Mouse (Mus musculus) embryonic facial prominence, embryonic 13.5 days (tissue): ENCODE results near the gene Mex3d. TPM values are rescaled to one million over a fixed set of nuclear protein-coding genes. Genes with fewer than 3 reads are reported as not detected.

Source experiments
- ATAC-seq: fragments of 200-750 bp; cut with Nextera tagmentation; 2 replicates; pipeline ENCODE4 v1.8.0; 2017; ENCODE audit warnings: low read depth; ENCODE audit not compliant: insufficient number of reproducible peaks, insufficient read depth, low FRiP score, low TSS enrichment
- H3K27ac ChIP-seq: fragments of 300-500 bp; sonication (generic); 2 replicates; pipeline ENCODE4 v1.5.1; 2015; ENCODE audit warnings: moderate library complexity, mild to moderate bottlenecking, inconsistent platforms
- H3K27me3 ChIP-seq: fragments of 300-500 bp; sonication (generic); 2 replicates; pipeline ENCODE4 v1.6.1; 2015; ENCODE audit warnings: mild to moderate bottlenecking, inconsistent platforms
- H3K36me3 ChIP-seq: fragments of 300-500 bp; sonication (generic); 2 replicates; pipeline ENCODE4 v1.6.1; 2015; ENCODE audit warnings: mild to moderate bottlenecking, inconsistent platforms
- H3K4me1 ChIP-seq: fragments of 300-500 bp; sonication (generic); 2 replicates; pipeline ENCODE4 v1.6.1; 2015; ENCODE audit warnings: inconsistent platforms
- H3K4me2 ChIP-seq: fragments of 300-500 bp; sonication (generic); 2 replicates; pipeline ENCODE4 v1.6.1; 2015; ENCODE audit warnings: moderate library complexity, mild to moderate bottlenecking, inconsistent platforms
- H3K4me3 ChIP-seq: fragments of 300-500 bp; sonication (generic); 2 replicates; pipeline ENCODE4 v1.5.1; 2015; ENCODE audit warnings: mild to moderate bottlenecking, inconsistent platforms
- H3K9ac ChIP-seq: fragments of 300-500 bp; sonication (generic); 2 replicates; pipeline ENCODE4 v1.6.1; 2015; ENCODE audit warnings: mild to moderate bottlenecking, inconsistent platforms
- H3K9me3 ChIP-seq: fragments of 300-500 bp; sonication (generic); 2 replicates; pipeline ENCODE4 v1.6.1; 2016; ENCODE audit warnings: inconsistent platforms
- WGBS: fragments of 180-500 bp; shearing (Covaris S2); methylation state at CpG from one replicate; pipeline ENCODE4 v1.1.7; 2015; ENCODE audit warnings: mixed read lengths; 5-methylcytosine and 5-hydroxymethylcytosine counted together
- polyA plus RNA-seq: library from polyadenylated mRNA; unstranded; fragments of >200 nt; fragmentation: Nextera tagmentation; extraction: Ambion mirVana; gene quantifications from 2 replicates; pipeline ENCODE4 v1.2.1, GENCODE M21; 2015

Gene Mex3d
- polyA plus RNA-seq, 1 experiment from 2014 or later = 10.4 TPM

DNA sequence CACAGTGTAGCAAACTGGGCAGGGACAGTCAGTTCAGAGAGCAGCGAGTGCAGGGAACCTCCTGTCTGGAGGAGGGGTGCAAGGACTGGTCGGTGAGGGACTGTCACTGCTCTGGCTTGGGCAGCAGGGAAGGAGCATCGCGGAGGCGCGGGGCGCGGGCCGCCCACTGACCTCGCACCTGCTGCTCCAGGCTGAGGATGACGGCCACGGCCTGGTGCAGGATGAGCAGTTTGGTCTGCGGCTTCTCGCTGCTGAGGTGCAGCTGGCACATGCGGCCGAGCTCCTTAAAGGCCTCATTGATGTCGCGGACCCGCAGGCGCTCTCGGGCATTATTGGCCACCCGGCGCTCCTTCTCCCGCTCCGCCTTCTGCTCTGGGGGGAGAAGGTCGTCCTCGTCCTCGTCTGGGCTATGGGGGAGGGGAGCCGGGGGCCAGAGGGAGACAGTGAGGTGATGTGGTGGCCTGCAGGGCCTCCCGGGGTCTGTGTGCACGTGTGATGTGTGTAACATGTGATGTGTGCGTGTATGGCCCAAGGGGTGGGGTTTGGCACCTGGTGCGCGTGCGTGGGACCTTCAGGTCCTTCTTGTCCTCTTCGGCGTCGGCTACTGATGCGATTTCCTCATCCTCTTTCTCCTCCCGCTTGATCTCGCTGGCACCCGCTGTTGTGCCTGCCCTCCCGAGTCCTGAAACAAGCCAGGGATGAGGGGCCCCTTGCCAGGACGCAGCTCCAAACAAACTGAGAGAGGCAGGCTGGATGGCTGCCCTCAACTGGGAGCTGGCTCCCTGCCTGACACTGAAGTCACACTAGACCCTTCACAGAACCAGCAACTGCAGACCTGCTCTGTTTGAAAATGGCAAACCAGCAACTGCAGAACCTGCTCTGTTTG, 25.4 kb upstream of the Mex3d start:
- H3K9ac ChIP-seq = no peak overlapping the region
- H3K36me3 ChIP-seq = peaks cover 96% of the 10 kb centered on the region
- H3K4me3 ChIP-seq = no peak overlapping the region
- H3K4me1 ChIP-seq = peaks cover 8% of the 10 kb centered on the region
- 86% methylated on average over 44 of the region's 44 CpGs for WGBS
- H3K27me3 ChIP-seq = no peaks in the 10 kb centered on the region
- no peaks in the 10 kb centered on the region for H3K9me3 ChIP-seq
- no peak for ATAC-seq
- no peak overlapping the region for H3K4me2 ChIP-seq
- H3K27ac ChIP-seq = no peak overlapping the region

DNA sequence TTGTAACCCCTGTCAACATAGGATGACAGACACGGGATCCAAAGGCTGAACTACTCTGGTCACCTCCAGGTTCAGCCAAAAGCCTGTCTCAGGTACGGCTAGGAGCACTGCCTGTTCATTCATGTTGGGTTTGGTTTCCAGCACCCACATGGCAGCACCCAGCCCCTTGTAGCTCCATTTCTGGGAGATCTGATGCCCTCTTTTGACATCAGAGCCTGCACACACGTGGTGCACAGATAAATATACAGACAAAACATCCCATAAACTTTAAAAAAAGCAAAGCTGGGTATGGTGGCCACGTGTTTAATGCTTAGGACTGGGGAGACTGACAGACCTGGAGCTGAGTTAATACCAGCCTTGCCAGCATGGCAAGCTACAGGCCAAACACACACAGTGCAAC, 20.5 kb upstream of the Mex3d start:
- Histone ChIP-seq H3K4me3 (no peak overlapping the region), H3K4me1 (peaks cover 33% of the 10 kb centered on the region), H3K36me3 (peaks cover 66% of the 10 kb centered on the region), H3K4me2 (peak overlapping the region; percentile 94; the same call in 1 of the 2 replicates), H3K9me3 (no peaks in the 10 kb centered on the region), H3K27me3 (no peaks in the 10 kb centered on the region), H3K27ac (no peak overlapping the region), H3K9ac (peak overlapping the region; percentile 94; the same call in 1 of the 2 replicates)
- WGBS = 43% methylated on average over 4 of the region's 4 CpGs
- no peak for ATAC-seq

DNA sequence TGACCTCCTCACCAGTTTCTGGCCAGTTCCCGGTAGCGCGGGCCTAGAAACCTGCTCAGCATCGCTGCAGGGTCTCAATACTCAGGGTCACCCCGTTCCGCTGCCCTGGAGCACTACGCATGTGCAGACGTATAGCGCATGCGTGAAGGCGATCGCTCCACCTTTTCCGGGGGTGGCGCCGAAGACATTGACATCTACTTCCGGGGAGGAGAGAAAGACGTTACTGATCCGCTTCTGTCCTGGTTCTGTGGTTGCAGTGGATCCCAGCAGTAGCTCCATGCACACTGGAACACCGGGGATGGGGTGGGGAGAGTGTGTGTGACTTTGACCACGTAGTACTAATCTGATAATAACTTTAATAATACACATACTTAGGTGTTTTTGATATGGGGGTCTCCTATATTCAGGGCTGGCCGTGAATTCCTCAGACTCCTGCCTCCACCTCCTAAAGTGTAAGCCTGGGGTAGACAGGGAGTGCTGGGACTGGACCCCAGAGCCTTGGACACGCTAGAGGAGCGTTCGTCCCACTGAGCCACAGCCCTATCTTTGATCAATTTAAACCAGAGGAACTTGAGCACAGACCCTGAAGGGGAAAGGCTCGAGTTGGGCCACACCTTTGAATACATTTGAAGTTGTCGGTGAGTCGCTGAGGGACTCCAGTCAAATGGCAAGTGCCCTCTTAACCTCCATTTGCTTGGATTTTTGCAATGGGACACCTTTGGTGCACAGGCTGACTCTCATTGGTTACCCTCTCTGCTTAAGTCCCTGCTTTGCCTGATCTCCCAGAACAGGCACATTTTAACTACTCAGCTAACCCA, 19.4 kb upstream of the Mex3d start, which contains the start of gene Uqcr11:
TSS of gene Uqcr11 (minus strand) at position 147 of the 818 bp plus-strand sequence.
- peak within 1 kb of the TSS; percentile 95 for H3K4me3 ChIP-seq
- ATAC-seq = peak; percentile 61
- H3K27me3 ChIP-seq = no peaks in the 10 kb centered on the region
- peaks cover 33% of the 10 kb centered on the region for H3K4me1 ChIP-seq
- peak within 1 kb of the TSS; percentile 94 for H3K9ac ChIP-seq
- peak within 1 kb of the TSS; percentile 86 for H3K27ac ChIP-seq
- no peaks in the 10 kb centered on the region for H3K9me3 ChIP-seq
- peak within 1 kb of the TSS; percentile 94 for H3K4me2 ChIP-seq
- 1% methylated on average over 27 of the region's 27 CpGs for WGBS
- H3K36me3 ChIP-seq = peaks cover 66% of the 10 kb centered on the region

DNA sequence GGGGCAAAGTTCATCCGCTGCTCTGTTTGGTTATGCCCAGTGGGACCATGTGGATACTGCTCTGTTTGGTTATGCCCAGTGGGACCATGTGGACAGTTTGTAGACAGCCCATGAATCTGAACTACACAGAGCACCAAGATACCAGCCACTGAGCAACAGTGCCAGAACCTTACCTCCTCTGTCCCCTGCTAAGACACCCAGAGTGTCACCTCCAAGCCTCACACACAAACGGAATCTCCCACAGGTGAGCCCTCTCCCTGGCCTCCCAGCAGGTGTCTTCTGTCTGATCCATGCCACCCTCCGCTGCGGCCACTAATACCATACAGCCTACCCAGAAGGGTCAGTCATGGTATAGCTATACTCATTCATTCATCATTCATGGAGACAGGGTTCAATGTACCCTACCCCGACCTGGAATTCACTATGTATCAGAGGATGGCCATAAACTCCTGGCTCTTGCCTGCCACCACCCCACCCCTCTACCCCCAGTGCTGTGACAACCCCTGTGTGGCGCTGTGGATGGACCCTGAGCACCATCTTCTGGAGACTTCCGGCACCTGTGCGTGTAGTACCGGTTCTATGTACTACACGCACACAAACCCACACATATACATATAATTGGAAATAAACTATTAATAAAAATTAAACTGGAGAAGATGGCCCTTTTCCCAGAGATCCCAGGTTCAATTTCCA, 18.2 kb upstream of the Mex3d start:
- Histone ChIP-seq H3K36me3 (peaks cover 63% of the 10 kb centered on the region), H3K4me2 (peak overlapping the region; percentile 94), H3K9me3 (no peaks in the 10 kb centered on the region), H3K27ac (no peak overlapping the region), H3K4me1 (peaks cover 31% of the 10 kb centered on the region), H3K4me3 (peak overlapping the region; percentile 95), H3K9ac (peak overlapping the region; percentile 94), H3K27me3 (no peaks in the 10 kb centered on the region)
- ATAC-seq = no peak
- 55% methylated on average over 10 of the region's 10 CpGs for WGBS

DNA sequence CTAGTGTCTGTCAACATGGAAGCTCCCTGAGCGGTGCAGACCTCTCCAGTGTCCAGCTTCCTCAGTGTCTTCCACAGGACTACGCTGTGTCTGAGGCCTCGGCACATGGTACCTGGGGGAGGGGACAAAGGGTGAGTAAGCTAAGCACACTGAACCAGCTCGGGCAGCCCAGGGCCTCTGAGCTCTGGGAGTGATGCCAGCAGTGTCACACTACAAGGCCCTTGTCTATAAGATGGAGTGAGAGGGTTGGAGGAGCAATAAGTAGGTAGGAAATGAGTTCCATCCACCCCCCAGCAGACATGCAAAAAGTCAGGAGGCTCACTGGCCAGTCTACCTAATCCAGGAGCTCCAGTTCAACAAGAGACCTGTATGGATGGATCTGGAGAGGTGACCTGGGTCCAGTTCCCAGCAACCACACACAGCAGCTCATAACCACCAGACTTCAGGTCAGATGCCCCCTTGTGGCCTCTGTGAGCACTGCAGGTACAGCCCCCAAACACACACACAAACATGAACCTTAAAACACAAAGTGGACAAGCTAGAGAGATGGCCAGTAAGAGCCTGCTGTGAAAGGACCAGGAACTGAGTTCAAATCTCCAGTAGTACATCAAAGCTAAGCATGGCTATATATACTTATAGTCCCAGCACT, 15.7 kb upstream of the Mex3d start:
- H3K27me3 ChIP-seq = no peaks in the 10 kb centered on the region
- H3K4me2 ChIP-seq = no peak overlapping the region
- peaks cover 38% of the 10 kb centered on the region for H3K4me1 ChIP-seq
- H3K36me3 ChIP-seq = peaks cover 39% of the 10 kb centered on the region
- 93% methylated on average over 4 of the region's 4 CpGs for WGBS
- no peak overlapping the region for H3K4me3 ChIP-seq
- H3K9ac ChIP-seq = no peak overlapping the region
- ATAC-seq = no peak
- no peaks in the 10 kb centered on the region for H3K9me3 ChIP-seq
- no peak overlapping the region for H3K27ac ChIP-seq

DNA sequence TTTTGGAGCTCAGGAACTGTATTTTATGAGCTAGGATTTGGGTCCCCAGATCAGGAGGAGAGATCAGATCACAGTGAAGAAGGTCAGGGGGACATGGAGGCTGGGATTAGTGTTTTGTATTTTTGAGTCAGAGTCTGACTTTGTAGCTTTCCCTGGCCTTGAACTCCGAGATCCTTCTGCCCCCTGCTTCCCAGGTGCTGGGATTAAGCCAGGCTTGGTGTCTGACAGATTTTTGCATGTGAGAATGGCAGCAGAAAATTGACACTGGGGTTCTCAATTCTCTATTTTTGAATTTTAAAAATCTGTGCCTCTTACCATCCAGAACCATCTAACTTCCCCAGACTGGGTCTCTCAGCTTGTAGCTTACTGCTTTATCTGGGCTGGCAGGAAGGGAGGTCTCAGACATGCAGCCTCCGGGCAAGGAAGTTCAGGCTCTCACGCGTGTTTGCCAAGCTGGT, 13.3 kb upstream of the Mex3d start:
- Histone ChIP-seq H3K9me3 (no peaks in the 10 kb centered on the region), H3K4me2 (peak overlapping the region; percentile 79), H3K4me1 (peaks cover 35% of the 10 kb centered on the region), H3K36me3 (peaks cover 58% of the 10 kb centered on the region), H3K4me3 (peak overlapping the region; percentile 70; the same call in 1 of the 2 replicates), H3K27me3 (no peaks in the 10 kb centered on the region), H3K27ac (peak overlapping the region; percentile 90), H3K9ac (peak overlapping the region; percentile 74)
- WGBS = 74% methylated on average over 4 of the region's 4 CpGs
- no peak for ATAC-seq

DNA sequence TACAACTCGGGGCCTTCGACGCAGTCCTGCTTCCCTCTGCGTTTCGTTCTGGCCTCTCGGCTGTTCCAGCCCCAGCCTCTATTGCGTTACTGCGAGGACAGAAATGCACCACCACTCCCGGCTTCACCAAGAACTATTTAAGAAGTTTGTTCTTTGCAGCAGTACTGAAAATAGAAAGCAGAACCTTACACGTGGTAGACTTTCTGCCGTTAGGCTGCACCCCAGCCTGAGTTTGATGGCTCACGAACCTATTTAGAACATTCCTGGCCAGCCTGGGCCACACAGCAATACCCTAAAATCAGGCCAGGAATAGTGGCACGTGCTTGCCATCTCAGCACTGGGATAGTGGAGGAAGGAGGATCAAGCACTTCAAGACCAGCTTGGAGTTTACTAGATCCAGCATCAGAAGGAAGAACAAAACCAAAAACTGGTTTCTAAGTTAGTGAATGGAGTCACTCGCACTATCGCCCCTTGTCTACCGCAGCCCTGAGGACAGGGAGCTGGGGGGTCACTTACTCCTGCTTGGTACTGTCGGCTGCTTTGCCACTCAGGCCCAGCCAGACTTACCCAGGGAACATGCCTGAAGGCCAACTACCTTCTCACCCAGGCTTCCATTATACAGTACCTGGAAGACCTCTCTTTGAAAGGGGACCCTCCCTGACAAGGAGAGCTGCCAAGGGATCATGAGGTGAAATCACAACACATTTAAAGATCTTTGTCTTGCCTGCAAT, 12.7 kb upstream of the Mex3d start:
- Histone ChIP-seq H3K4me1 (peaks cover 29% of the 10 kb centered on the region), H3K27me3 (no peaks in the 10 kb centered on the region), H3K36me3 (peaks cover 64% of the 10 kb centered on the region), H3K9me3 (no peaks in the 10 kb centered on the region), H3K9ac (peak overlapping the region; percentile 74), H3K27ac (peak overlapping the region; percentile 90), H3K4me3 (peak overlapping the region; percentile 70), H3K4me2 (peak overlapping the region; percentile 79)
- ATAC-seq = no peak
- 13% methylated on average over 17 of the region's 17 CpGs for WGBS

DNA sequence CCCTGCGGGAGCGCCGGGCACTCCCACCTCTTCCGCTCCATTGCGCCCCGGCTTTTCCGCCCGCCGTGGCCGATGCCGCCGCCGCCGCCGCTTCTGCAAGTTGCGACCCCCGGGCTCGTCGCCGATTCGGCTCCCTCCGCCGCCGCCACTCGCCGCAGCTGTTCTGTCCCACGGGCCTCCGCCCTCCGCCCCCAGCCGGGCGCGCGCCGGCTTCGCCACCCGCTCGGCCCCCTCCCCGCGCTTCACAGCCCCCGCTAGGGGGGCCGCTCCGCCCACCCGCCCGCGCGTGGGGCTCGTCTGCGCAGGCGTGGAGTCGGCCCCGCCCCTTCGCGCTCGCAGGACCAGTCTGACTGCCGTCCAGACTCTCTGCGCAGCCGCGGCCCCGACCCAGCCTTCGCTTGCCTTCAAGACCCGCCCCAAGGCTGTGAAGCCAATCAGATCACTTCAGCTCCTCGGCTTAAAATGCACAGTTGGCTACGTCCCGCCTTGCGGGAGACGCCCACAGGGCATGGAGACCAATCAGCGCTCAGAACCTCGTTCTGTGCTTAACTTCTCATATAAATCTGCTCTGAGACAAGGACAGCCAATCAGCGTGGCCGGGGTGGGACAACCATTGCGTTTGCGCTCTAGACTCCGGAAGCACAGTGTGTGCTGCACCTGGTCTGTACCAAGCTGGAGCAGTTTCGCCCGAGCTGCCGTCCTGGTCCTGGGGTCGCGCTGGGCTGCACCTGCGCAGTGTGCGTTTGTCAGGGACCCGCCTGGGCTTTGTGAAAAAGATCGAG, 11.9 kb upstream of the Mex3d start, which contains the start of gene Mbd3:
TSS of gene Mbd3 (minus strand) at position 360 of the 782 bp plus-strand sequence.
- Histone ChIP-seq H3K36me3 (peaks cover 67% of the 10 kb centered on the region), H3K4me3 (peak within 1 kb of the TSS; percentile 70), H3K27me3 (no peaks in the 10 kb centered on the region), H3K4me2 (peak within 1 kb of the TSS; percentile 79), H3K9ac (peak within 1 kb of the TSS; percentile 96), H3K9me3 (no peaks in the 10 kb centered on the region), H3K27ac (peak within 1 kb of the TSS; percentile 99), H3K4me1 (peaks cover 25% of the 10 kb centered on the region)
- 0% methylated on average over 72 of the region's 82 CpGs for WGBS
- peak; percentile 95 for ATAC-seq

DNA sequence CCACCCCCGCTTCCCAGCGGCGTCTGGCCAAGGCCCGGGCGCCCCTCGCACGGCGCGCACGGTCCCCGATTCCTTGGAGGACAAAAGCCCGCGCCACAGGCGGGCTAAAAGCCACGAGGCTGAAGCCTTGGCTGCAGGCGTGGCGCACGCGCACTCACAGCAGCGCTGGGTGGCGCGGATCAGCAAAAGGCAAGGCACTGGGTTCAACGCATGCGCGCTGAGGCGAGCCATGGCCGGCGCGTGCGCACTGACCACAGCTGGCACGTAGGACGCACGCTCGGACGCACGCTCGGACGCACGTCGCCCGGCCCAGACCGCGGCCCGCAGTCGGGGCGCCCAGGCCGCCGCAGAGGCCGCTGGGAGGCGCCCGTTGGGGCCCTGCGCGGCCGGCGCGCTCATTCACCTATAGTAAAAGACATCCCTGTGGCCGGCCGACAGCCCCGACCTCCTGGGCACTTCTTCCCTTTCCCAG, 11.3 kb upstream of the Mex3d start:
- Histone ChIP-seq H3K27me3 (no peaks in the 10 kb centered on the region), H3K9ac (peak overlapping the region; percentile 96), H3K4me2 (peak overlapping the region; percentile 79), H3K4me1 (peaks cover 25% of the 10 kb centered on the region), H3K9me3 (no peaks in the 10 kb centered on the region), H3K36me3 (peaks cover 67% of the 10 kb centered on the region), H3K27ac (peak overlapping the region; percentile 99), H3K4me3 (peak overlapping the region; percentile 70)
- WGBS = under 1% methylated on average over 46 of the region's 59 CpGs
- peak; percentile 79 for ATAC-seq

DNA sequence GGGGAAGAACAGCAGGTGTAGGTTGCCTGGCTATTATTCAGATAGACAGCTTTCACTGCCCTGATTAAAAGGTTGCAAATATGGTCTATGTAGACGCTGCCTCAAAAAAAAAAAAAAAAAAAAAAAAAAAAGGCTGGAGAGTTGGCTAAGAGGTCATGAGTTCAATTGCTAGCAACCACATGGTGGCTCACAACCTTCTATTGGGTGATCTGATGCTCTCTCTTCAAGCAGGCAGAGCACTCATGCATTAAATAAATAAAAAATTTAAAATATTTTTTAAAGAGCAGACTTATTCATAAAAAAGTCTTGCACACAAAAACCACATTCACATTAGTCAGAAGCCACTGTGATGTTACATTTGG, 10.7 kb upstream of the Mex3d start:
- Histone ChIP-seq H3K27ac (peak overlapping the region; percentile 99), H3K9ac (peak overlapping the region; percentile 96), H3K4me1 (peaks cover 25% of the 10 kb centered on the region), H3K27me3 (no peaks in the 10 kb centered on the region), H3K4me3 (peak overlapping the region; percentile 70), H3K9me3 (no peaks in the 10 kb centered on the region), H3K4me2 (peak overlapping the region; percentile 79), H3K36me3 (peaks cover 67% of the 10 kb centered on the region)
- ATAC-seq = no peak
- 0% methylated on average over 1 of the region's 1 CpGs for WGBS
